Mouse (Mus musculus) E14TG2a.4 (cell line): ENCODE results near the gene Dcaf4.
A peak's percentile ranks its signal among the peaks of the same experiment; 100 is the strongest.

ENCODE experiments used
- H3K27me3 ChIP-seq: 2 replicates; pipeline ENCODE4 v1.6.1; 2014; ENCODE audit warnings: low read length, control low read depth; ENCODE audit not compliant: insufficient read depth
- H3K36me3 ChIP-seq: 2 replicates; pipeline ENCODE4 v1.6.1; 2014; ENCODE audit warnings: low read length, control low read depth; ENCODE audit not compliant: insufficient read depth
- H3K4me1 ChIP-seq: replicated peaks from 2 replicates; pipeline ENCODE4 v1.6.1; 2014; ENCODE audit warnings: low read depth, low read length, control low read depth
- H3K4me3 ChIP-seq: replicated peaks from 2 replicates; pipeline ENCODE4 v1.5.1; 2014; ENCODE audit warnings: mild to moderate bottlenecking, low read length
- H3K9me3 ChIP-seq: 2 replicates; pipeline ENCODE4 v1.6.1; 2014; ENCODE audit warnings: low read length, control low read depth
- CTCF ChIP-seq: conservative IDR thresholded peaks from 2 replicates; pipeline ENCODE4 v1.5.1; 2014; ENCODE audit warnings: low read length
- NANOG ChIP-seq: IDR thresholded peaks from 2 replicates; pipeline ENCODE4 v1.6.1; 2014; ENCODE audit warnings: borderline replicate concordance, low read length, mixed read lengths
- POU5F1 ChIP-seq: IDR thresholded peaks from 2 replicates; pipeline ENCODE4 v1.6.1; 2014; ENCODE audit warnings: low read length, borderline replicate concordance

Dcaf4 gene

DNA sequence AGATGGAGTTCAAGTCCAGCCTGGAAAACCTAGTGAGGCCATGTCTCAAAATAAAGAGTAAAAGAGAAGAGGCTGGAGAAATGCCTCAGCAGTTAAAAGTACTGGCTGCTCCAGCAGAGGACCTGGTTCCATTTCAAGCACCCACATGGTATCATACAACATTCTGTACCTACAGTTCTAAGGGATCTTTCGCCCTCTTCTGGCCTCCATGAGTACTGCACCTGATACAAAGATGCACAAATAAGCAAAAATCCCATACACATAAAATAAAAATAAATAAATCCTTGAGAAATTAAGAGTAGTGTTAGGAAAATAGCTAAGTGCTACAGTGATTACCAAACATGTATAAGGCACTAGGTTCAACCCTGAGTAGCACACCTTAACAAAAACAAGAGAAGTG lies 28.7 kb upstream of the Dcaf4 start:
- Histone ChIP-seq H3K9me3 (peaks cover 4% of the 10 kb centered on the region), H3K4me1 (peaks cover 59% of the 10 kb centered on the region), H3K36me3 (no peaks in the 10 kb centered on the region), H3K27me3 (peaks cover 55% of the 10 kb centered on the region), H3K4me3 (no peak overlapping the region)
- TF ChIP-seq NANOG (no peak), CTCF (peak; percentile 92), POU5F1 (no peak)

- Histone ChIP-seq H3K9me3 (peaks cover 4% of the 10 kb centered on the region), H3K27me3 (peaks cover 45% of the 10 kb centered on the region), H3K4me3 (no peak overlapping the region), H3K4me1 (peaks cover 64% of the 10 kb centered on the region), H3K36me3 (no peaks in the 10 kb centered on the region)
- TF ChIP-seq NANOG (no peak), CTCF (no peak), POU5F1 (no peak)
Observed at GRCm38 (mm10) chr12:83492808-83493207, 27.5 kb upstream of the Dcaf4 start.

DNA sequence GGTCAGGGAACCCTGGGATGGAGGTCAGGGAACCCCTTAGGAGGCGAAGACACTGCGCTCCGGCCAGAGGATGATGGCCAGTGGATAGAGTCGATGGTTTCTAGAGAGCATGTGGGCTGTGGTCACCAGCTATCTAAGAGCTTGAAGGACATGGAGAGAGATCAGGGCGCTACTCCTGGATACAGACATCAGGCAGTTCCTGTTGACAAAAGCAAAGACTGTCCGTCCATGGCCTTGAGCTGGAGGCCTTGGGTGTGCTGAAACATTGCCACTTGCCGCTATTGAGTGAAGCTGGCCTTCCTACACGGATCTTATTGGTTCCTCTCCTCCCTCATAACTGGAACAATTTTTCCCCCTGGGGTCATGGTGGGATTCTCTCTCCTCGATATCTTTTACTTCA lies 26.1 kb upstream of the Dcaf4 start:
- Histone ChIP-seq H3K27me3 (peaks cover 31% of the 10 kb centered on the region), H3K4me3 (no peak overlapping the region), H3K36me3 (no peaks in the 10 kb centered on the region), H3K9me3 (peaks cover 4% of the 10 kb centered on the region), H3K4me1 (peaks cover 51% of the 10 kb centered on the region)
- TF ChIP-seq CTCF (no peak), POU5F1 (no peak), NANOG (no peak)

- Histone ChIP-seq H3K4me1 (peaks cover 48% of the 10 kb centered on the region), H3K9me3 (peaks cover 4% of the 10 kb centered on the region), H3K36me3 (no peaks in the 10 kb centered on the region), H3K27me3 (peaks cover 21% of the 10 kb centered on the region), H3K4me3 (no peak overlapping the region)
- TF ChIP-seq POU5F1 (no peak), NANOG (no peak), CTCF (no peak)
Observed at GRCm38 (mm10) chr12:83495248-83495960, 24.9 kb upstream of the Dcaf4 start.

- TF ChIP-seq NANOG (no peak), POU5F1 (no peak), CTCF (no peak)
- H3K4me3 ChIP-seq, result no peak overlapping the region
- H3K27me3 ChIP-seq, result peaks cover 21% of the 10 kb centered on the region
- H3K9me3 ChIP-seq, result peaks cover 4% of the 10 kb centered on the region
- H3K36me3 ChIP-seq, result no peaks in the 10 kb centered on the region
- H3K4me1 ChIP-seq, result peaks cover 48% of the 10 kb centered on the region
Observed at GRCm38 (mm10) chr12:83495961-83496282, 24.3 kb upstream of the Dcaf4 start.

DNA sequence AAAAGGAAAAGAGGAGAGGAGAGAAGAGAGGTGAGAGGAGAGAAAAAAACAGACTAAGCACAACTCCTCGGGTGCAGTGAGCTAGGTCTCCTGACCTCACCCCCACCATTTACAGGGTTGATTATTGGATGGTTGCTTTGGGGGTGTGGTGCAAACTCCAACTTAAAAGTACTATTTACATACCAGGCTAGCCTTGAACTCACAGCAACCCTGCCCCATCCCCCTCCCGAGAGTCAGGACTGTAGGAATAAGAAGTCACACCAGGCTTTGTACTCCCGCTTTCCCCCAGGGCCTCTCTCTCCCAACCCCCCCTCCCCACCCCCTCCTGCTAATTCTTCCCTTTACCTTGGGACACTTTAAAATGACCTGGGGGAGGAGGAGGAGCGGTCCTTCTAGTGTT lies 23.9 kb upstream of the Dcaf4 start:
- Histone ChIP-seq H3K36me3 (no peaks in the 10 kb centered on the region), H3K27me3 (peaks cover 22% of the 10 kb centered on the region), H3K4me3 (no peak overlapping the region), H3K9me3 (peaks cover 2% of the 10 kb centered on the region), H3K4me1 (peaks cover 48% of the 10 kb centered on the region)
- TF ChIP-seq NANOG (no peak), CTCF (no peak), POU5F1 (no peak)

DNA sequence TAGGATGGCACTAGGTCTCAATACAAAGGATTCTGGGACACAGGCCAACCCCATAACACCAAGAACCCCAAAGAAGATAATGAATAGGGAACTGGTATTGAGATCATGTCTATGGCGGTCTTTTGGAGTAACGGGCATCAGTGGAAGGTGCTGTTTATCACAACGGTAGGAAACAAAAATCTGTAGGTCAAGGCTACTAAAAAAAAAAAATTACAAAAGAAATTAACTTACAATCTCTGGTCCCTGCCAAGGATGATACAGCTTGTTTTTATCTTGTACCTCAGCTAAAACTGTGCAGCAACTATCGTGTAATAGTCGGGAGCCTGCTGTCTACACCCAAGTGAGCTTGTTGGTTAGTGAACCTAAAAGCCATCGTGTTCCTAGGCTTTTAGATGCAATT lies 23.5 kb upstream of the Dcaf4 start:
- Histone ChIP-seq H3K27me3 (peaks cover 24% of the 10 kb centered on the region), H3K4me1 (peaks cover 48% of the 10 kb centered on the region), H3K9me3 (no peaks in the 10 kb centered on the region), H3K36me3 (no peaks in the 10 kb centered on the region), H3K4me3 (no peak overlapping the region)
- TF ChIP-seq NANOG (no peak), CTCF (no peak), POU5F1 (no peak)

GRCm38 (mm10) chr12:83497959-83498358 lies 22.3 kb upstream of the Dcaf4 start:
- TF ChIP-seq CTCF (peak; percentile 76), POU5F1 (no peak), NANOG (no peak)
- no peak overlapping the region for H3K4me3 ChIP-seq
- peaks cover 44% of the 10 kb centered on the region for H3K4me1 ChIP-seq

DNA sequence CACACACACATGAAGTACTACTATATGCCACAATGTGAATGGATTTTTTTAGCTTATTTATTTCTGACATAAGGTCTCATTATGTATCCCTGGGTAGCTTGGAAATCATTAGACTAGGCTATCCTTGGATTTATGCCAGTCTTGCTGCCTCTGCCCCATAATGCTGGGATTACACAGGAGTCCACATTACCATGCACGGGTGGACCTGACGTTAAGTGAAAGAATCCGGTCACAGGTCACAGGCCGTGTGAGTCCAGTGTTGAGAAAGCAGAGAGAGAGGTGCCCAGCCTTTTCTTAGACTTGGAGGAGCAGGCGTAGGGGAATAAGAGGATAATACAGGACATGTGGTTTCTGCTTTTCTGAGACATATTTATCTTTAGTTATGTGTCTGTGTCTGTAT lies 21.0 kb upstream of the Dcaf4 start:
- H3K4me1 ChIP-seq, result peaks cover 31% of the 10 kb centered on the region
- no peaks in the 10 kb centered on the region for H3K36me3 ChIP-seq
- H3K4me3 ChIP-seq, result no peak overlapping the region
- TF ChIP-seq CTCF, result no peak
- TF ChIP-seq POU5F1, result no peak
- no peak for TF ChIP-seq NANOG
- H3K27me3 ChIP-seq, result peaks cover 12% of the 10 kb centered on the region; the same call in 1 of the 2 replicates
- no peaks in the 10 kb centered on the region for H3K9me3 ChIP-seq

More at GRCm38 (mm10) chr12:83497959-83498358, 22.3 kb upstream of the Dcaf4 start:
- peaks cover 24% of the 10 kb centered on the region for H3K27me3 ChIP-seq
- H3K36me3 ChIP-seq, result no peaks in the 10 kb centered on the region
- no peaks in the 10 kb centered on the region for H3K9me3 ChIP-seq
